Mouse (Mus musculus) testis, adult 2 months (tissue): ENCODE data around the gene Nos2.

Experiments
- CTCF ChIP-seq: fragments of 200-500 bp; IDR thresholded peaks from 2 replicates; pipeline ENCODE4 v1.5.1; 2012; ENCODE audit warnings: low read depth, mild to moderate bottlenecking, inconsistent platforms, low read length, moderate library complexity; ENCODE audit not compliant: control insufficient read depth, insufficient read depth, insufficient replicate concordance
- POLR2A ChIP-seq: fragments of 200-500 bp; IDR thresholded peaks from 2 replicates; pipeline ENCODE4 v1.6.1; 2012; ENCODE audit warnings: low read depth, mild to moderate bottlenecking, inconsistent platforms, low read length, moderate library complexity; ENCODE audit not compliant: control insufficient read depth

DNA sequence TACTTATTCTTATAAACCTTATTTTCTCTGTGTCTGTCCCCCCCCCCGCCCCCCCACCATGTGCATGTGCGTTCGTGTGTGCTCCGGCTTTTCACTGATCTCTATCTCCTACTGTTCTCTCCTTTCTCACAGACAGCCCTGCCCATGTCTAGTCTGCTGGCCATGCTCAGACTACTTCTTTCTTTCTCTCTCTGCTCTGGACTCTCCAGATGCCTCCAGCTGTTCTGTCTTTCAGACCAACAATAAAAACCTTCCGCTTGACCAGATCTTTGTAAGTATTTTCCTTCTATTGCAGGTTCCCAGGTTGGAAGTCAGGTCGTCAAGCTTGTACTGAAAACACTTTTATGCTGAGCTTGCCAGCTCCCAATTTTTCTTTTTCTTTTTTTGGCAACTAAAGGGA, 78.5 kb downstream of the Nos2 start:
- no peak for TF ChIP-seq POLR2A
- TF ChIP-seq CTCF: no peak
